8 mouse cellular contexts compared by ENCODE assay signal in the genomic region with DNA sequence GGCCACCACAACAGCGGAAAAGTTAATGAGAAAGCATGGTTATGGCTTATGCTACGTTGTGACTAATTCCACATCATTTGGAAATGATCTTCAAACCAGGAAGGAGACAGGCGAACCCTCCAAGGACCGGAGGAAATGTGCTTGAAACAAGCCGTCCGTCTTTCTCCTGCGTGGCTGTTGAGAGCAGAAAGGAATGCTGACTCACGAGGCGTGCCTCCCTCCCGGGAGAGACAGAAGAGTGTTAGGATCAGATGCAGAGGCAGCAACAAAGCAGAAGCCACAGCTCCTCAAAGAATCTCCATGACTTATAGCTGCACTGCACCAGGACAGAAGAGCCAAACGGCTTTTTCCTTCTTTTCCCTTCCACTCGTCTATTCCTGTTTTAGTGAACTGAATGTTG.
DNase-seq lines count a peak whose midpoint lies in the region; ATAC-seq and TF ChIP-seq lines count a peak whose summit lies in the region.

No protein-coding gene starts in this region.

- intact Hi-C loops in heart, postnatal 36 days (cut with DNase I): no loop called here

- no peaks in the 10 kb centered on the region for H3K9me3 ChIP-seq in intestine, embryonic 15.5 days
- H3K9me3 ChIP-seq in intestine, postnatal 0 days (ENCODE audit: control insufficient read depth): no peaks in the 10 kb centered on the region
- H3K9me3 ChIP-seq in embryonic facial prominence, embryonic 15.5 days (replicated peaks): no peaks in the 10 kb centered on the region

- H3K9ac ChIP-seq in intestine, embryonic 15.5 days: no peak overlapping the region
- H3K9ac ChIP-seq in intestine, postnatal 0 days (ENCODE audit: low read depth, low read length): no peak overlapping the region
- no peak overlapping the region for H3K9ac ChIP-seq in embryonic facial prominence, embryonic 15.5 days

- TF ChIP-seq CTCF in intestine, postnatal 0 days (IDR thresholded peaks at IDR 0.05; ENCODE audit: low read depth): no peak

- DNase-seq in NIH3T3 (ENCODE audit: low read depth): peak; percentile 85
- peak; percentile 44 to 45 for DNase-seq in heart, postnatal 36 days
- DNase-seq in cerebellum, adult 18-20 months: no peak
- DNase-seq in layer of hippocampus, postnatal 14 days (ENCODE audit: low spot score in 2 of 2): no peak

- H3K4me1 ChIP-seq in intestine, embryonic 15.5 days (replicated peaks): no peaks in the 10 kb centered on the region
- no peaks in the 10 kb centered on the region for H3K4me1 ChIP-seq in intestine, postnatal 0 days (replicated peaks; ENCODE audit: control insufficient read depth, insufficient read depth, low read length)
- H3K4me1 ChIP-seq in embryonic facial prominence, embryonic 15.5 days: peaks cover 5% of the 10 kb centered on the region; the same call in 1 of the 2 replicates

- H3K27me3 ChIP-seq in intestine, embryonic 15.5 days (replicated peaks): no peaks in the 10 kb centered on the region
- no peaks in the 10 kb centered on the region for H3K27me3 ChIP-seq in intestine, postnatal 0 days (replicated peaks; ENCODE audit: control insufficient read depth, insufficient read depth, low read length)
- no peaks in the 10 kb centered on the region for H3K27me3 ChIP-seq in embryonic facial prominence, embryonic 15.5 days

- WGBS in intestine, embryonic 15.5 days: 25% methylated on average over 12 of the region's 12 CpGs
- 18% methylated on average over 12 of the region's 12 CpGs for WGBS in intestine, postnatal 0 days
- WGBS in embryonic facial prominence, embryonic 15.5 days: 7% methylated on average over 12 of the region's 12 CpGs

- H3K4me3 ChIP-seq in intestine, embryonic 15.5 days (replicated peaks): no peak overlapping the region
- H3K4me3 ChIP-seq in intestine, postnatal 0 days (ENCODE audit: low read depth, low read length): no peak overlapping the region
- no peak overlapping the region for H3K4me3 ChIP-seq in embryonic facial prominence, embryonic 15.5 days (replicated peaks)

- ATAC-seq in intestine, embryonic 15.5 days: peak; percentile 72; the same call in 1 of the 2 replicates
- ATAC-seq in intestine, postnatal 0 days: no peak
- ATAC-seq in embryonic facial prominence, embryonic 15.5 days (ENCODE audit: insufficient number of reproducible peaks, low FRiP score, low TSS enrichment, low read depth): peak; percentile 51; the same call in 1 of the 2 replicates
- 0 out of 2 replicates have a peak, but pooled peaks have one; percentile 47 for ATAC-seq in megakaryocyte-erythroid progenitor cell, adult 5-6 weeks (replicated peaks; ENCODE audit: low FRiP score, low TSS enrichment, poor library complexity, severe bottlenecking)

- no peaks in the 10 kb centered on the region for H3K36me3 ChIP-seq in intestine, embryonic 15.5 days
- peaks cover 4% of the 10 kb centered on the region; the same call in 1 of the 2 replicates for H3K36me3 ChIP-seq in intestine, postnatal 0 days (ENCODE audit: control insufficient read depth, insufficient read depth)
- peaks cover 10% of the 10 kb centered on the region; the same call in 1 of the 2 replicates for H3K36me3 ChIP-seq in embryonic facial prominence, embryonic 15.5 days

- H3K27ac ChIP-seq in intestine, embryonic 15.5 days: no peak overlapping the region
- H3K27ac ChIP-seq in intestine, postnatal 0 days (ENCODE audit: low read depth, low read length): no peak overlapping the region
- no peak overlapping the region for H3K27ac ChIP-seq in embryonic facial prominence, embryonic 15.5 days (replicated peaks)

- no peak overlapping the region for H3K4me2 ChIP-seq in intestine, embryonic 15.5 days (replicated peaks)
- no peak overlapping the region; the same call in 1 of the 2 replicates for H3K4me2 ChIP-seq in intestine, postnatal 0 days (replicated peaks; ENCODE audit: low read depth)
- H3K4me2 ChIP-seq in embryonic facial prominence, embryonic 15.5 days (replicated peaks): no peak overlapping the region

Comparison
In these comparisons a context has a peak if more than half of its experiments do, and no peak if none do; other contexts are left out.
1. DNase-seq: peak in NIH3T3 (single experiment) and heart, postnatal 36 days (2 of 2); none in cerebellum, adult 18-20 months (0 of 2) and layer of hippocampus, postnatal 14 days (0 of 2).